Mouse (Mus musculus) heart, postnatal 0 days (tissue): ENCODE results near the gene Gm17728.

Experiments used
- CTCF ChIP-seq: IDR thresholded peaks from 2 replicates; pipeline ENCODE4 v1.5.1; 2016; ENCODE audit warnings: antibody characterized with exemption, control low read depth, low read depth
- EP300 ChIP-seq: IDR thresholded peaks from 2 replicates; pipeline ENCODE4 v1.6.1; 2016; ENCODE audit warnings: antibody characterized with exemption, low read depth

DNA sequence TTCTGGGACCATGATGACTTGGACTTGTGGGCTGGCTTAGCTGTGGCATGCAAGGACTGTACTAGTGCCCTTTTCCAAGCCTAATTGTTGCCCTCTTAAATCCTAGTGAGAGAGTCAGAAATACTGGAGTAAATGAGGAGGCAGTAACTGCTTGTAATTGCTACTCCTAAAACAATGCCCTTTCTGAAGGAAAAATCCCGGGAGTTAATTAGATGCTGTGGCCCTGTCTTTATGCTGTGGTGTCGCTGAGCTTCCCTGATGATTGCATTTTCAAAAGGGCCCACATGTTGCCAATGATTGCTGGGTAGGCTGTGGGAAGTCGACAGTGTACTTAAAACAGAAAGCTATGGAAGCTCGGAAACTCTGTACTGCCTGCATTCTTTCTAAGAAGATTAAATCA, 23.3 kb upstream of the Gm17728 start:
- TF ChIP-seq CTCF (no peak), EP300 (no peak)
